Mouse (Mus musculus) thymus, postnatal 25 days (tissue): ENCODE measurements around the gene Slc25a21.

Experiments
- DNase-seq: peaks from one replicate; pipeline ENCODE4 v3.0.0; 2022

Gene Slc25a21

GRCm38 (mm10) chr12:57009010-57009409, 188.3 kb downstream of the Slc25a21 start:
- no peak for DNase-seq

GRCm38 (mm10) chr12:56986049-56986448, 211.2 kb downstream of the Slc25a21 start:
- peak; percentile 16 for DNase-seq

GRCm38 (mm10) chr12:56982066-56982626, 215.1 kb downstream of the Slc25a21 start:
- no peak for DNase-seq

- no peak for DNase-seq
These were observed 222.0 kb downstream of the Slc25a21 start for GRCm38 (mm10) chr12:56975256-56975655.

- no peak for DNase-seq
These were observed 234.0 kb downstream of the Slc25a21 start for GRCm38 (mm10) chr12:56963236-56963635.

- no peak for DNase-seq
These were observed 237.8 kb downstream of the Slc25a21 start for GRCm38 (mm10) chr12:56959230-56960051.

- no peak for DNase-seq
These were observed 239.0 kb downstream of the Slc25a21 start for GRCm38 (mm10) chr12:56958244-56958643.

GRCm38 (mm10) chr12:56951749-56952657, 245.3 kb downstream of the Slc25a21 start:
- DNase-seq = no peak

- no peak for DNase-seq
These were observed 253.0 kb downstream of the Slc25a21 start for GRCm38 (mm10) chr12:56944265-56944664.

GRCm38 (mm10) chr12:56940861-56941260, 256.4 kb downstream of the Slc25a21 start:
- DNase-seq = no peak

GRCm38 (mm10) chr12:56918145-56918544, 279.1 kb downstream of the Slc25a21 start:
- no peak for DNase-seq

- no peak for DNase-seq
These were observed 290.8 kb downstream of the Slc25a21 start for GRCm38 (mm10) chr12:56906476-56906875.

- no peak for DNase-seq
These were observed 291.5 kb downstream of the Slc25a21 start for GRCm38 (mm10) chr12:56905652-56906305.

GRCm38 (mm10) chr12:56905222-56905621, 292.1 kb downstream of the Slc25a21 start:
- DNase-seq = no peak

GRCm38 (mm10) chr12:56902774-56903456, 294.4 kb downstream of the Slc25a21 start:
- DNase-seq = no peak

GRCm38 (mm10) chr12:56897976-56898375, 299.3 kb downstream of the Slc25a21 start:
- no peak for DNase-seq

- no peak for DNase-seq
These were observed 299.9 kb downstream of the Slc25a21 start for GRCm38 (mm10) chr12:56897221-56897937.

GRCm38 (mm10) chr12:56894963-56895362, 302.3 kb downstream of the Slc25a21 start:
- no peak for DNase-seq

GRCm38 (mm10) chr12:56890891-56891726, 306.2 kb downstream of the Slc25a21 start:
- no peak for DNase-seq

GRCm38 (mm10) chr12:56877796-56878195, 319.5 kb downstream of the Slc25a21 start:
- DNase-seq = no peak

GRCm38 (mm10) chr12:56876549-56876948, 320.7 kb downstream of the Slc25a21 start:
- DNase-seq = no peak
